Mouse (Mus musculus): ENCODE data around the gene 0610010F05Rik.

0610010F05Rik gene

GRCm38 (mm10) chr11:23565761-23566160 is 67.7 kb downstream of the 0610010F05Rik start:
- peak; percentile 77 for DNase-seq (ENCODE audit: low spot score)

- no peak for DNase-seq (ENCODE audit: low spot score)
Measured at GRCm38 (mm10) chr11:23557039-23557630, 76.3 kb downstream of the 0610010F05Rik start.

GRCm38 (mm10) chr11:23537446-23537845 is 96.0 kb downstream of the 0610010F05Rik start:
- no peak for DNase-seq (ENCODE audit: low spot score)

GRCm38 (mm10) chr11:23520473-23521205 is 112.8 kb downstream of the 0610010F05Rik start, which contains the start of gene 1700093K21Rik:
Gene 1700093K21Rik, minus strand, starts transcription at chr11:23521155.
- no peak for DNase-seq (ENCODE audit: low spot score)

GRCm38 (mm10) chr11:23518981-23519380 is 114.5 kb downstream of the 0610010F05Rik start:
- no peak for DNase-seq (ENCODE audit: low spot score)

- no peak for DNase-seq (ENCODE audit: low spot score)
Measured at GRCm38 (mm10) chr11:23515315-23515714, 118.1 kb downstream of the 0610010F05Rik start.

Data from urinary bladder, postnatal 14 days (tissue).